Mouse (Mus musculus): ENCODE measurements around the gene Glyr1. TPM values are rescaled to one million over a fixed set of nuclear protein-coding genes. Genes with fewer than 3 reads are reported as not detected.

The Glyr1 gene
- polyA plus RNA-seq, 1 experiment: 0.42 TPM

DNA sequence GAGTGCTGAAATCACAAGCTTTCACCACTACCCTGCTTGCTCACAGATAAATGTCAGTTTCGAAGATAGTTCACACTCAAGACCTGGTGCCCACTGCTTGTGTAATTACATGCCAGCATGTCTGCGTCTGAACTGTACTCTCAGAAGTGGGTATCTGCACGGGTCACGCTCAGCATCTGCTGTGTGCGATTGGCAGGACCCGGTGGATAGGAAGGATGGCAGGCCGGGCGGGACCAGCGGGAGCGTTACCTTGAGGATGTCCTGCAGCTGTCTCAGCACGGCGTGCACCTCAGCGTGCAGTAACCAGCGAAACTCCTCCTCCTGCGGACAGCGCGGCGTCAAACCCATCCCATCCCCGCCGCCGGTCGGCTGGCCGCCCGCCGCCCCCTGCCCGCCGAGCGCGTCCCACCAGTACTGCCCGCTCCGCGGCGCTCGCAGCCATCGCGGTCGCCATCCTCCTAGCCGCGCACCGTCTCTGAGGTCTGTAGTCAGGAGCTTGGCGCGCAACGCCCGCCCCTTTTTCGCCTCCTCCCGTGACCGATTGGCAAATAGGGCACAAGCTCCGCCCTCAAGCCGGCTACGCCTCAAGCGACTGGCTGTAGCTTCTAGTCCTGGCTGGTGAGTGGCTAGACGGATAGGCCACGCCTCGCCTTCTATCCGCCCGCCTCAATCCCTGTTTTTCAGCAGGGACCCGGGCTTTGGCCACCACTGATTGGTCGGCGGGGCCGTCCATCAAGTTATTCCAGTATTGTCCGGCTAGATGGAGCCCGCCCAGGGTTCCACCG, 36.4 kb downstream of the Glyr1 start, which contains the start of gene Rogdi:
TSS of gene Rogdi (minus strand) at position 500 of the 785 bp plus-strand sequence.
- Histone ChIP-seq H3K9me3 (ENCODE audit: control insufficient read depth, low read length) (no peaks in the 10 kb centered on the region), H3K36me3 (ENCODE audit: control insufficient read depth) (peaks cover 50% of the 10 kb centered on the region)

DNA sequence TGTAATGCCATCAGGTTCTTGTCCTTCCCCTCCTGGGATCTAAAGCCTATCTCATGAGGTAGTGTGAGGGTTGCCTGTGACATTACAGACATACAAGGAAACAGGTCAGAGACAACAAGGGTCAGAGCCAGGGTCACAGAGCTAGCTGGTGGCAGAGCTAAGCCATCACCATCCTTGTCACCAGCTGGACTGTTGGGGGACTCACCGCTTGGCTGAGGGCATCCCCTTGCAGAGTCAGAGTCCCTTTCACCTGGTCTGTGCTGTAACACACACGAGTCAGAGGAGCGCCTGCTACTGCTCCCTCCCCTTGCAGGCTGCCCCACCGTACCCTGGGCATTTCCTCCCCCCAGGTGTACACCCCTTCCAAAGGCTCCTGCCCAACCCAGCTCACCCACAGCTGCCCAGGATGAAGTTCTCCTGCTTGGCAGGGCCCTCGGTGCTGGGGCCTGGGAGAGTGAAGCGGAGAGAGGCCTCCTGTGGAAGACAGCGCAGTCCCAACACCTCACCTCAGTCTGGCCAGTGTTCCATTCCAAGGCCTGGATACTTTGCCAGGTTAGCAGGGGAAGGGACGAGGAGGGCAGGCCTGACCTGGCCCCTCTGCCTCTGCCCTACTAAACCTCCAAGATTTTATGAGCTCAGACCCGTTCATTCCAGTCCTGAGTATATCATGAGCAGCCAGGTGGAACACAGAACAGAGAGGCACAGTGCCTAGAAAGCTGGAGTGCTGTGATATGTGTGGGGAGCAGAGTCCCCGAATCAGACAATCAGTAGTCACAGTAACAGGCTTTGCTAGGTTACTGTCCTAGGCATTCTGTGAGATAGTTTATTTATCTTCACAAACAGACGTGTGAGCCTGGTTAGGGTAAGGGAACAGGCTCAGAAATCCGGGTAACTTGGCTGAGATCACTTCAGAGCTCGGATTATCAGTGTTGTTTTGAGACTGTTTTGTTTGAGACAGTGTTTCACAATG, 37.3 kb downstream of the Glyr1 start:
- Histone ChIP-seq H3K27me3 (ENCODE audit: control insufficient read depth) (peaks cover 14% of the 10 kb centered on the region), H3K4me1 (ENCODE audit: control insufficient read depth) (peaks cover 33% of the 10 kb centered on the region), H3K9me3 (ENCODE audit: control insufficient read depth, low read length) (no peaks in the 10 kb centered on the region), H3K36me3 (ENCODE audit: control insufficient read depth) (peaks cover 41% of the 10 kb centered on the region), H3K4me3 (replicated peaks) (peak overlapping the region; percentile 69)
- TF ChIP-seq GATA1 (IDR thresholded peaks at IDR 0.05; ENCODE audit: low read length) (peak; percentile 11; the same call in 1 of the 2 replicates), TAL1 (IDR thresholded peaks at IDR 0.05; ENCODE audit: low read length) (peak; percentile 72)

More for the DNA sequence above, 36.4 kb downstream of the Glyr1 start, which contains the start of gene Rogdi:
- Histone ChIP-seq H3K4me3 (replicated peaks) (peak within 1 kb of the TSS; percentile 69), H3K27me3 (ENCODE audit: control insufficient read depth) (peaks cover 14% of the 10 kb centered on the region), H3K4me1 (ENCODE audit: control insufficient read depth) (peaks cover 33% of the 10 kb centered on the region)
- TF ChIP-seq GATA1 (IDR thresholded peaks at IDR 0.05; ENCODE audit: low read length): no peak
- no peak for TF ChIP-seq TAL1 (IDR thresholded peaks at IDR 0.05; ENCODE audit: low read length)

DNA sequence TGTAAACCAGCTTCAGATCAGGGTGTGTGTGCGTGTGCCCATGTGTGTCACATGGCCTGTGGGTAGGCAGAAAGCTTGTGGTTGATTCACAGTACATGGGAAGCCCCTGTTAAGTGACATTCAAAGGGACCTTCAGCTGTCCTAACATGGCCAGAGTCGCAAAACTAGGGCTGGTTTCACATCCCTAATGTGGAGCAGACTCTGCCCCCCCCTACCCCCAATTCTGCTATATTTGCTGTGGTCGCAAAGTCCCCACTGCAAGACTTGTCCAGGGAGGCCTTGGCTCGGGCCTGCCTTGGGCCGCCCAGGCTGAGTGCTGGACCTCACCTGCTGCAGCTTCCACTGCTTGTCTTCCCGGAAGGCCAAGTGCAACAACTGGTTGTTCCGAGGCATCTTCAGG, 38.4 kb downstream of the Glyr1 start:
- H3K36me3 ChIP-seq (ENCODE audit: control insufficient read depth): peaks cover 30% of the 10 kb centered on the region
- peaks cover 14% of the 10 kb centered on the region for H3K27me3 ChIP-seq (ENCODE audit: control insufficient read depth)
- TF ChIP-seq GATA1 (IDR thresholded peaks at IDR 0.05; ENCODE audit: low read length) (no peak), TAL1 (IDR thresholded peaks at IDR 0.05; ENCODE audit: low read length) (no peak)
- H3K9me3 ChIP-seq (ENCODE audit: control insufficient read depth, low read length): no peaks in the 10 kb centered on the region
- no peak overlapping the region for H3K4me3 ChIP-seq (replicated peaks)
- H3K4me1 ChIP-seq (ENCODE audit: control insufficient read depth): peaks cover 33% of the 10 kb centered on the region

DNA sequence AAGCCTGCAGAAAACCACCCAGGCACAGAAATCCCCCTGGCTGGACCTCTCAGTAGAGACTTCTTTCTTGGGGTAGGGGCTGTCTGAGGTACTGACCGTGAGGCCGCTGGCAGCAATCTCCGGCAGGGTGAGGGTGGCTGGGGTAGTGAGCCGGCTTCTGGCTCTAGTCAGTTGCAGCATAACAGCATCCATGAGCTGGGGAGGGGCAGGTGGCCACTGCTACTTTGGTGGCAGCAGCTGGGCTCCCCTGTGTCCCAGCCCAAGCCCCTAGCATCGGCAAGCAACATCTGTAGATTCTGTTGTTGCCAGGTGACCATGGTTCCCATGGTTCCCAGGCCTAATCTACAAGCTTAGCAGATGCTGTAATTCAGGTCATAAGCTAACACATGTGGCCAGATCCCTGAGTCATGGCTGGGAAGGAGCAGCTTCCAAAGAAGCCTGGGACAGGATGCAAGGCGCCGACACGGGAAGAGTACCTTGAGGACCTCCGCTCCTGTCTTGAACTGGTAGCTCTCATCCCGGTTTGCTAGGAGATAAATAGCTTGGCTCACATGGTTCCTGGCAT, 39.2 kb downstream of the Glyr1 start:
- no peaks in the 10 kb centered on the region for H3K9me3 ChIP-seq (ENCODE audit: control insufficient read depth, low read length)
- no peak overlapping the region for H3K4me3 ChIP-seq (replicated peaks)
- H3K4me1 ChIP-seq (ENCODE audit: control insufficient read depth): peaks cover 33% of the 10 kb centered on the region
- TF ChIP-seq TAL1 (IDR thresholded peaks at IDR 0.05; ENCODE audit: low read length) (no peak), GATA1 (IDR thresholded peaks at IDR 0.05; ENCODE audit: low read length) (no peak)
- H3K27me3 ChIP-seq (ENCODE audit: control insufficient read depth): peaks cover 14% of the 10 kb centered on the region
- peaks cover 22% of the 10 kb centered on the region for H3K36me3 ChIP-seq (ENCODE audit: control insufficient read depth)

DNA sequence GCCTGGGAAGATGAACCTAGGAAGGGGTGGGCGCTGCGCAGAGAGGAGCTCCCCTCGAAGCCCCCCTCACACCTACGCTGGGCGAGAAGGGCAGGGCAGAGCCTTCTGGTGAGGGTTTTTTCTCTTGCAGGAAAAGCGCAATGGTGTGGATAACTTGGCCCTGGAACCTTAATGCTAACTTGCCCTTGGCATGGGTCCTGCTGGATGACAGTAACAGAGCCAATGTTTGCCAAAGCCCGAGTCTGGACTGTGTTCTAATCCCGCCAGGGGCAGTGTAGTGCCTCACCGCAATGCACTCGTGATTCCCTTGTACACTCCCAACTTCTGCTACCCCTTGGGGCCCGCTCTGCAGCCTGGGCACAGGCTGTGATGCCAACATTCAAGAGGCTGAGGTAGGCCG, 41.6 kb downstream of the Glyr1 start:
- Histone ChIP-seq H3K36me3 (ENCODE audit: control insufficient read depth) (peaks cover 7% of the 10 kb centered on the region; the same call in 1 of the 2 replicates), H3K4me1 (ENCODE audit: control insufficient read depth) (peaks cover 25% of the 10 kb centered on the region), H3K4me3 (replicated peaks) (no peak overlapping the region), H3K27me3 (ENCODE audit: control insufficient read depth) (peaks cover 14% of the 10 kb centered on the region), H3K9me3 (ENCODE audit: control insufficient read depth, low read length) (no peaks in the 10 kb centered on the region)
- TF ChIP-seq GATA1 (IDR thresholded peaks at IDR 0.05; ENCODE audit: low read length) (no peak), TAL1 (IDR thresholded peaks at IDR 0.05; ENCODE audit: low read length) (no peak)

DNA sequence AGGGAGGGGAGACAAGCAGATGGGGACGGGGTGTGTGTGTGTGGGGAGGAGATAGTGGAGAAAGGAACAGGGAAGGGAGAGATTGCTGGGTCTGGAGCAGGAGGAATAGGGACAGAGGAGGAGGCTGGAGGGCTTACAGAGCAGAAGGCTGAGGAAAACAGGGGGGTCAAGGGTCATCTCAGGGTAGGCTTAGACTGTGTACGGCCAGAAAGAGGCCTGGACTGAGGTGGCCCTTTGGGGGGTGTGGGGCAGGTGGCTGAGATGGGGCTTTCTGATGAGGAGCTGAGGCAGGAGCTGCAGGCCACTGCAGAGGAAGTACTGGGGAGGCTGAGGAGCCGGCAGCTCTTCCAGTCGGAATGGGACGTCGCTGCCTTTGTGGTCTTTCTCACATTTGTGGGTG, 42.2 kb downstream of the Glyr1 start:
- no peak overlapping the region for H3K4me3 ChIP-seq (replicated peaks)

DNA sequence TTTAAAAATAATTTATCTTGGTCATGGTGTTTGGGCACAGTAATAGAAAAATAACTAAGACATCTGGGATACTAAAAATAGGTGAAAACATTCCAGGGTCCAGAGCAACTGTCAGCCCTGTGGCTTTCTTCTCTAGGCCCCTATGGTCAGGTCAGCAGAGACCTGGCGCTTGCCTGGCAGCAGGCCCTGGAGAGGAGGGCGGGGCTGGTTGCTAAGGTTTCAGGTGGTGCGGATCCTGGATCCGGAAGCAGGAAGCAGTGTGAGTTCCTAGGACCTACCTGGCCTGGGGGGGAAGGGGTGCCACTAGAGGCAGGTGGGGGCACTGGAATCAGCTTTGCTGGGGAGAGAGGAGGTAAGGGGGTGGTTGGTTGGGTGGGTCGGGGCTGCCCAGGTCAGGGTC, 42.6 kb downstream of the Glyr1 start, which contains the start of gene Smim22:
TSS of gene Smim22 (plus strand) at position 222 of the 400 bp plus-strand sequence.
- TF ChIP-seq GATA1 (IDR thresholded peaks at IDR 0.05; ENCODE audit: low read length) (no peak), TAL1 (IDR thresholded peaks at IDR 0.05; ENCODE audit: low read length) (no peak)
- Histone ChIP-seq H3K36me3 (ENCODE audit: control insufficient read depth) (peaks cover 7% of the 10 kb centered on the region; the same call in 1 of the 2 replicates), H3K9me3 (ENCODE audit: control insufficient read depth, low read length) (no peaks in the 10 kb centered on the region), H3K4me1 (ENCODE audit: control insufficient read depth) (peaks cover 15% of the 10 kb centered on the region), H3K4me3 (replicated peaks) (no peak within 1 kb of the TSS), H3K27me3 (ENCODE audit: control insufficient read depth) (peaks cover 14% of the 10 kb centered on the region)

More for the DNA sequence above, 42.2 kb downstream of the Glyr1 start:
- H3K9me3 ChIP-seq (ENCODE audit: control insufficient read depth, low read length): no peaks in the 10 kb centered on the region
- H3K36me3 ChIP-seq (ENCODE audit: control insufficient read depth): peaks cover 7% of the 10 kb centered on the region; the same call in 1 of the 2 replicates
- TF ChIP-seq TAL1 (IDR thresholded peaks at IDR 0.05; ENCODE audit: low read length) (no peak), GATA1 (IDR thresholded peaks at IDR 0.05; ENCODE audit: low read length) (no peak)
- peaks cover 20% of the 10 kb centered on the region for H3K4me1 ChIP-seq (ENCODE audit: control insufficient read depth)
- peaks cover 14% of the 10 kb centered on the region for H3K27me3 ChIP-seq (ENCODE audit: control insufficient read depth)

DNA sequence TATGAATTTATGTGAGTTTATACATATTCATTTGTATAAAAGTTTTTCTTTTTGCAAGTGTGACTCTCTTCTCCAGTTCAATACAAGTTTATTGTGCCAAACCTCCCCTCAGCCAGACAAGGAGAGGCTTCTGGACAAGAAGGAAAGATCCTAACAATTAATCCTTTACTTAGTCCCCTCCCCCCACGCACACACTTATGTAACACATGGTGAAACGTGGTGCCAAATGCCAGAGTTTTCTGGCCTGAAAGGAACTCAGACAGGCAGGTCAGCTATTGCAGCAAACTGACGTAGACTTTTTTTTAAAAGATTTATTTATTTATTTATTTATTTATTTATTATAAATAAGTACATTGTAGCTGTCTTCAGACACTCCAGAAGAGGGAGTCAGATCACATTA, 49.1 kb downstream of the Glyr1 start:
- Histone ChIP-seq H3K27me3 (ENCODE audit: control insufficient read depth) (peaks cover 7% of the 10 kb centered on the region; the same call in 1 of the 2 replicates), H3K9me3 (ENCODE audit: control insufficient read depth, low read length) (no peaks in the 10 kb centered on the region), H3K36me3 (ENCODE audit: control insufficient read depth) (no peaks in the 10 kb centered on the region), H3K4me1 (ENCODE audit: control insufficient read depth) (no peaks in the 10 kb centered on the region), H3K4me3 (replicated peaks) (no peak overlapping the region)
- TF ChIP-seq GATA1 (IDR thresholded peaks at IDR 0.05; ENCODE audit: low read length) (no peak), TAL1 (IDR thresholded peaks at IDR 0.05; ENCODE audit: low read length) (no peak)
